Mouse (Mus musculus) brain, embryonic 14.5 days (tissue): ENCODE results near the gene Slc2a9.

Experiments
- CTCF ChIP-seq: fragments of 200-500 bp; IDR thresholded peaks from 2 replicates; pipeline ENCODE4 v1.5.1; 2012; ENCODE audit warnings: inconsistent platforms, mild to moderate bottlenecking, moderate library complexity, borderline replicate concordance; ENCODE audit not compliant: insufficient read depth, insufficient read length; ENCODE audit errors: extremely low read depth
- POLR2A ChIP-seq: fragments of 200-500 bp; IDR thresholded peaks from 2 replicates; pipeline ENCODE4 v1.6.1; 2012; ENCODE audit warnings: mild to moderate bottlenecking, inconsistent platforms, borderline replicate concordance; ENCODE audit not compliant: poor library complexity, insufficient read depth, insufficient read length, severe bottlenecking; ENCODE audit errors: extremely low read depth

GRCm38 (mm10) chr5:38427757-38428156 is 75.2 kb downstream of the Slc2a9 start:
- TF ChIP-seq CTCF (no peak), POLR2A (no peak)
